Mouse (Mus musculus) lung, embryonic 16.5 days (tissue): Measurements from ENCODE around the gene Mgst3. TPM values are rescaled to one million over a fixed set of nuclear protein-coding genes. Genes with fewer than 3 reads are reported as not detected.

ENCODE experiments used
- ATAC-seq: fragments of 200-750 bp; cut with Nextera tagmentation; 2 replicates; pipeline ENCODE4 v1.8.0; 2017; ENCODE audit warnings: low read depth, mild to moderate bottlenecking, moderate library complexity
- H3K27ac ChIP-seq: fragments of 300-500 bp; sonication (generic); 2 replicates; pipeline ENCODE4 v1.5.1; 2014; ENCODE audit warnings: mild to moderate bottlenecking, control low read depth, low read length
- H3K27me3 ChIP-seq: fragments of 300-500 bp; sonication (generic); 2 replicates; pipeline ENCODE4 v1.6.1; 2014; ENCODE audit warnings: low read depth, low read length, mixed read lengths; ENCODE audit not compliant: control insufficient read depth, insufficient read depth
- H3K36me3 ChIP-seq: fragments of 300-500 bp; sonication (generic); 2 replicates; pipeline ENCODE4 v1.6.1; 2014; ENCODE audit warnings: low read length; ENCODE audit not compliant: control insufficient read depth, insufficient read depth
- H3K4me1 ChIP-seq: fragments of 300-500 bp; sonication (generic); replicated peaks from 2 replicates; pipeline ENCODE4 v1.6.1; 2014; ENCODE audit warnings: low read length, mixed read lengths; ENCODE audit not compliant: control insufficient read depth, insufficient read depth
- H3K4me2 ChIP-seq: fragments of 300-500 bp; sonication (generic); 2 replicates; pipeline ENCODE4 v1.6.1; 2014; ENCODE audit warnings: low read depth, low read length, control low read depth
- H3K4me3 ChIP-seq: fragments of 300-500 bp; sonication (generic); 2 replicates; pipeline ENCODE4 v1.5.1; 2014; ENCODE audit warnings: mild to moderate bottlenecking, low read length, control low read depth
- H3K9ac ChIP-seq: fragments of 300-500 bp; sonication (generic); 2 replicates; pipeline ENCODE4 v1.6.1; 2014; ENCODE audit warnings: low read length, control low read depth
- H3K9me3 ChIP-seq: fragments of 300-500 bp; sonication (generic); 2 replicates; pipeline ENCODE4 v1.6.1; 2016; ENCODE audit warnings: low read length; ENCODE audit not compliant: control insufficient read depth
- WGBS: fragments of 180-500 bp; shearing (Covaris S2); extraction: QIAGEN DNeasy Blood & Tissue Kit; methylation state at CpG from one replicate; pipeline ENCODE4 v1.1.7; 2014; 5-methylcytosine and 5-hydroxymethylcytosine counted together
- polyA plus RNA-seq: library from polyadenylated mRNA; unstranded; fragments of >200 nt; fragmentation: Nextera tagmentation; extraction: Ambion mirVana; gene quantifications from 2 replicates; pipeline ENCODE4 v1.2.1, GENCODE M21; 2015

The Mgst3 gene
- polyA plus RNA-seq, 1 experiment from 2014 or later = 50.8 TPM

- Histone ChIP-seq H3K27me3 (no peaks in the 10 kb centered on the region), H3K36me3 (no peaks in the 10 kb centered on the region), H3K4me2 (no peak overlapping the region), H3K4me1 (no peaks in the 10 kb centered on the region), H3K9me3 (no peaks in the 10 kb centered on the region), H3K4me3 (no peak overlapping the region), H3K9ac (no peak overlapping the region), H3K27ac (no peak overlapping the region)
- WGBS = 86% methylated on average over 5 of the region's 5 CpGs
- no peak for ATAC-seq
These were observed 10.9 kb downstream of the Mgst3 start for GRCm38 (mm10) chr1:167382763-167383162.

GRCm38 (mm10) chr1:167382316-167382715 is 11.3 kb downstream of the Mgst3 start:
- H3K27me3 ChIP-seq = no peaks in the 10 kb centered on the region
- H3K9ac ChIP-seq = no peak overlapping the region
- H3K4me3 ChIP-seq = no peak overlapping the region
- WGBS = 80% methylated on average over 7 of the region's 7 CpGs
- no peak overlapping the region for H3K27ac ChIP-seq
- no peak for ATAC-seq
- no peaks in the 10 kb centered on the region for H3K9me3 ChIP-seq
- no peaks in the 10 kb centered on the region for H3K36me3 ChIP-seq
- no peaks in the 10 kb centered on the region for H3K4me1 ChIP-seq
- no peak overlapping the region for H3K4me2 ChIP-seq

GRCm38 (mm10) chr1:167381050-167382015 is 12.3 kb downstream of the Mgst3 start:
- Histone ChIP-seq H3K4me2 (no peak overlapping the region), H3K4me1 (no peaks in the 10 kb centered on the region), H3K4me3 (no peak overlapping the region), H3K27me3 (no peaks in the 10 kb centered on the region), H3K36me3 (peaks cover under 1% of the 10 kb centered on the region; the same call in 1 of the 2 replicates), H3K9me3 (no peaks in the 10 kb centered on the region), H3K27ac (no peak overlapping the region), H3K9ac (no peak overlapping the region)
- no peak for ATAC-seq
- WGBS = 70% methylated on average over 8 of the region's 8 CpGs

- H3K4me1 ChIP-seq = no peaks in the 10 kb centered on the region
- no peaks in the 10 kb centered on the region for H3K9me3 ChIP-seq
- no peaks in the 10 kb centered on the region for H3K27me3 ChIP-seq
- no peak overlapping the region for H3K27ac ChIP-seq
- H3K9ac ChIP-seq = no peak overlapping the region
- no peak for ATAC-seq
- no peak overlapping the region for H3K4me3 ChIP-seq
- peaks cover 6% of the 10 kb centered on the region for H3K36me3 ChIP-seq
- H3K4me2 ChIP-seq = no peak overlapping the region
- 89% methylated on average over 2 of the region's 2 CpGs for WGBS
These were observed 13.4 kb downstream of the Mgst3 start for GRCm38 (mm10) chr1:167380223-167380622.

GRCm38 (mm10) chr1:167379751-167380150 is 13.9 kb downstream of the Mgst3 start:
- no peak overlapping the region for H3K27ac ChIP-seq
- no peaks in the 10 kb centered on the region for H3K4me1 ChIP-seq
- peaks cover 6% of the 10 kb centered on the region for H3K36me3 ChIP-seq
- H3K27me3 ChIP-seq = no peaks in the 10 kb centered on the region
- no peak for ATAC-seq
- H3K4me3 ChIP-seq = no peak overlapping the region
- H3K9me3 ChIP-seq = no peaks in the 10 kb centered on the region
- WGBS = 71% methylated on average over 5 of the region's 5 CpGs
- no peak overlapping the region for H3K9ac ChIP-seq
- no peak overlapping the region for H3K4me2 ChIP-seq

DNA sequence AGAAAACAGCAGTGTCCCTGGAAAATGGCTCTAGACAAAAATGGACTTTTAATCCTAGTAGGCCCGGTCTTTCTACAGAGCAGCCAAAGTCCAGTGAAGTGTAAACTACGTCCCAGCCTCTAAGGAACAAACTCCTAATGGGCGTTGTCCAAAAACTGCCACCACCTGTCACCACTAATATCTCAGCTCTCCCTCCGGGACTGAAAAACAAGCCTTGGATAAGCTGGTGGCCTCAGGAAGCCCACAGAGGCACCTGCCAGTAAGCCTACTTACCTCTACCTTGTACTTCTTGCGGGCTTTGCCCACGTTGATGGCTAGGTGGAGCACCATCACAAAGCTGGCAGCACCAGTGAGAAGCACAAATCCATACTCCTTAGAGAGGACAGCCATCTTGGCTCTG is 15.6 kb downstream of the Mgst3 start:
- Histone ChIP-seq H3K27me3 (no peaks in the 10 kb centered on the region), H3K27ac (no peak overlapping the region), H3K4me1 (no peaks in the 10 kb centered on the region; the same call in 1 of the 2 replicates), H3K36me3 (peaks cover 6% of the 10 kb centered on the region), H3K9me3 (no peaks in the 10 kb centered on the region), H3K4me2 (no peak overlapping the region), H3K9ac (no peak overlapping the region), H3K4me3 (no peak overlapping the region)
- ATAC-seq = no peak
- WGBS = 70% methylated on average over 6 of the region's 6 CpGs

- H3K9ac ChIP-seq = no peak overlapping the region
- no peak overlapping the region for H3K4me2 ChIP-seq
- 38% methylated on average over 2 of the region's 2 CpGs for WGBS
- H3K27me3 ChIP-seq = no peaks in the 10 kb centered on the region
- no peak overlapping the region for H3K27ac ChIP-seq
- no peak overlapping the region for H3K4me3 ChIP-seq
- H3K36me3 ChIP-seq = peaks cover 6% of the 10 kb centered on the region
- no peaks in the 10 kb centered on the region for H3K9me3 ChIP-seq
- no peaks in the 10 kb centered on the region; the same call in 1 of the 2 replicates for H3K4me1 ChIP-seq
- no peak for ATAC-seq
These were observed 18.7 kb downstream of the Mgst3 start for GRCm38 (mm10) chr1:167374942-167375341.

DNA sequence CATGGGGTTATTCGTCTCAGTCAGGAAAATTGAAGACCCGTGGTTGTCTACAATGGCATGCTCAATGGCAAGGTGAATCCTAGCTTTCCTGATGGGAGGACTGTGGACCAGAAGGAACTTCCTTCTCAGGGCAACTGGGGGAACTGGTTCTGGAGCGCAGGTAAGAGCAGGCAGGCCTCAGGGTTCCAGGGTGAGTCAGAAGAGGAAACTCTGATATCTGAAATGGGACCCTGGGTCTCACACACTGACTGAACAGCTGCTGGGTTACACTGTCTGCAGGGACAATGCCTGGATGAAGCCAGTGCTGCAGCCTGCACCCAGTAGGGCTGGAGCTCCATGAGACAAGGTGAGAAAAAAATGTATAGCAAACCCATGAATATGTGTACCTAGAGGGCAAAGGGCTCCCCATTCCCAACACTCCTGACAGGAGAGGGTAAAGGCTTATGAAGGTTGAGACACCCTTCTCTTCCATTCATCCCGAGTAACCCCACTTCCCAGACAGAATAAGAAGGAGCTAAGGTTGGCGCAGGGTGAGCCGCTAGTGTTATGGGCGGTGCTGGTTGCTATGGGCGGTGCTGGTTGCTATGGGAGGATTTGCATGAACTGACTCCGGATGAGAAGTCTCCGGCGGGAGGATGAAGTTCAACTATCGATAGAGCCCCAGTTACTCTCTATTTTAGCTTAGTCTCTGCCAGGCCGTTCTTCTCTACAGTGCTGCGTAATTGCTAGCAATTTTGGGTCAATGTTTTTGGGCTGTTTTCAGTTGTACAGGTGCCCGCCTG is 19.4 kb downstream of the Mgst3 start:
- H3K27ac ChIP-seq = no peak overlapping the region
- H3K4me2 ChIP-seq = no peak overlapping the region
- H3K4me3 ChIP-seq = no peak overlapping the region
- ATAC-seq = peak; percentile 59
- 24% methylated on average over 15 of the region's 15 CpGs for WGBS
- no peak overlapping the region for H3K9ac ChIP-seq
- peaks cover 6% of the 10 kb centered on the region for H3K36me3 ChIP-seq
- no peaks in the 10 kb centered on the region; the same call in 1 of the 2 replicates for H3K4me1 ChIP-seq
- no peaks in the 10 kb centered on the region for H3K9me3 ChIP-seq
- H3K27me3 ChIP-seq = no peaks in the 10 kb centered on the region

DNA sequence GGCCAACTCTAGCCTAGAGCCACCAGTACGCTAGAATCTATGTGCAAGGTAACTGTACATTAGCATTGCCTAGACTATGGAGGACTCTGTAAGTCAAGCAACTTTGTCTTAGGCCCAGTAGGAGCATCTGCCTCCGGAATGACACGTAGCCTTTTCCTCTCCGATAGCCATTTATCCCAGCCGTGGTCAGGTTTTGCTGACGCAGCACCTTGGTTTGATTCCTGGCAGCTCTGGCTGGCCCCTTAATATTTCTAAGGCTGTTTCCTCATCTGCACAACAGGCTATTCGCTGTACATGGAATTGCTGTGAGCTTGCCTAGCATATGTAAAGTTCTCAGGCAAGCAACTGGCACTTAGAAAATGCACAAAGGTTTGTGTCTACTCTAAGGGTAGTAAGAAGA is 20.9 kb downstream of the Mgst3 start:
- H3K4me2 ChIP-seq = no peak overlapping the region
- no peak overlapping the region for H3K9ac ChIP-seq
- WGBS = 92% methylated on average over 7 of the region's 7 CpGs
- H3K4me3 ChIP-seq = no peak overlapping the region
- no peaks in the 10 kb centered on the region for H3K27me3 ChIP-seq
- no peaks in the 10 kb centered on the region for H3K9me3 ChIP-seq
- no peak overlapping the region for H3K27ac ChIP-seq
- peaks cover 6% of the 10 kb centered on the region for H3K36me3 ChIP-seq
- no peaks in the 10 kb centered on the region; the same call in 1 of the 2 replicates for H3K4me1 ChIP-seq
- no peak for ATAC-seq
